Mouse (Mus musculus) layer of hippocampus, adult 9-11 months (tissue): ENCODE measurements around the gene I830077J02Rik.

Experiments used
- DNase-seq: peaks from one replicate; pipeline ENCODE4 v3.0.0; 2022

Gene I830077J02Rik

DNA sequence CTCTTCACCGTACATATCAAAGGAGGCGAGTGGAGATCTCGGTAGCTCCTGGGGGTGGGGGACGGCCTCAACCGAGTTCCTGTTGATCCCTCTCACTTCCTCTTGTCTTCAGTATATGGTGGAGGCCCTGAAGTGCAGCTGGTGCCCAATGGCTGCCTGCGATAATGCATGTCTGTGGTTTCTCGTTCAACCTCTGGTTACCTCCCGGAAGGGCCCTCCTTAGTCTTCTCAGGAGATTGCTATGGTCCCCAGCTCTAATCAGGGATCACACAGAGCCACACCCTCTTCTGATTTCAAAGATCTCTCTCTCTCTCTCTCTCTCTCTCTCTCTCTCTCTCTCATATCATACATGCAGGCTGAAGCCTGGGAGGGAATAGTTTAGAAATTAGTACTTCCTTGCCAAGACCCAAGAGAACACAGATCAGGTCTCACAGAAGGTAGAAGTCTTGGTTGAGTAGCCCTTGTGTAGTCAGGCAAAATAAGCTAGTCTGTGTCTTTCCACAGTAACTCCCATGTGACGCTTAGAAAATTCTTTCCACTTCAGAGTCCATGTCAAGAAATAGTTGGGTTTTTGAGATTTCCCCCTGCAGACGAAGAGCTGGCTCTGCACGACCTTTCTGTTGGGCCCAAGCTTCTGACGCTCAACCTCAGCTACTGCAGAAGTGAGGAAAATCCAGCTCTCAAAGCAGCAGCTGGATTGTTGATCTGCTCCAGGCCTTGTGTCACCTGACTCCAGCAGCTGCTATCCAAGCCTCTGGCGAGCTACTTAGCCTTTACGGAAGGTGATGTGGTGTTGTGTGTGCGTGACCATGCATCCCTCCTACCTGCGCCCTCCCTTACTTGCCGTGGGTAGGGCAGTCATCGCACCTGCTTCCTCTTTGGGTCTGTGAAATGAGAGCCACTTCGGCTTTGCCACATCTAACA is 39.6 kb downstream of the I830077J02Rik start:
- no peak for DNase-seq

DNA sequence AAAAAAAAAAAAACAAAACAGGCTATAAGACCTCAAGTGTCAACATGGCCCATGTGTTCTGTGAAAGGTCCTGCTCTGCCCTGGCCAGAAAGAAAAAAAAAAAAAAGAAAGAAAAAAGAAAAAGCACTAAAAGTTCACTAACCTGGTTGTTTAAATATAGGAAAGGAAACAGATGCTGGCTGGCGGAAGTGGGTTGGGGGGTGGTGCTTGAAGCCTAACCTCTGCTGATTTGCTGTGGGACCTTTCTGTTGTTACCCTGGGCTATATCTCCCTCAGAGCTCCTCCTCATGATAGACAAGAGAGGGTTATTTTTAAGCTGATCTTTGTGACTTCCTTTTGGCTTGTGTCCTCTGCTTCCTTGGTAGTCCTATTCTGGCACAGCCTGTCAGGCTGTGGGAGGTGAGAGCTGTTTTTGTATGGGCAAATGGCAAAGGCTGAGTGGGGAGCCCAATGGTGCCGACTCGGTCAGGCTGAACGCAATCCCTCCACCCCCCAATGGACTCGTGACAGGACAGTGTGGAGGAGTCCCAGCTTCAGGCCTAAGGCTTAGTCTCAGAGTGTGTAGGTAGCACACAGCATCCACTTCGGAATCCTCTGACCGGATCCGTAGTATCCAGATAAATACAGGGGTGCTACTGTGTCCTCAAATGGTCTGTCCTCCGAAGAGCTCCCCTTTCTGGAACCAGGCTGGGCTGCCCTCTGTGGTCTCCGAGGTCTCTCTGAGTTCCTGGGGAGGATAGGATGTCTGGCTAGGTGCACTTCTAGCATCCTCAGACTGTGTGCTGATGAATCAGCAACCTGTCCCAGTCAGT is 40.5 kb downstream of the I830077J02Rik start:
- peak; percentile 78 for DNase-seq

DNA sequence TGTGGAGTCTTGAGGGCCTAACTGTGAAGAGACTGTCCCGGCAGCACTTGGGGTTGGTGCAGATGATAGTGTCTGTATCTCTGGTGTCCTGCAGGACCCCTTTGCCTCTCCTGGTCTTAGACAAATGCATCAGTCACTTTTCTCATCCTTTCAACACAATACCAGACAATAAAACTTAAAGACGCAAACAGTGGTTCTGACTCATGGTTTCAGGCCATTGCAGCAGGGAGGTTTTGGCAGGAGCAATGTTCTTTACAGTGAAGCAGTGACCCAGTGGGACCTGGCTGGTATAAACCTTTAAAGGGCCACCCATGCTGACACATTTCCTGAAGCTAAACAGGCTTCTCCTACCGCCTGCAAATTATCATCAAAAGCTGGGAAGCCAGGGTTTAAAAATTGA is 41.3 kb downstream of the I830077J02Rik start:
- DNase-seq, result no peak

DNA sequence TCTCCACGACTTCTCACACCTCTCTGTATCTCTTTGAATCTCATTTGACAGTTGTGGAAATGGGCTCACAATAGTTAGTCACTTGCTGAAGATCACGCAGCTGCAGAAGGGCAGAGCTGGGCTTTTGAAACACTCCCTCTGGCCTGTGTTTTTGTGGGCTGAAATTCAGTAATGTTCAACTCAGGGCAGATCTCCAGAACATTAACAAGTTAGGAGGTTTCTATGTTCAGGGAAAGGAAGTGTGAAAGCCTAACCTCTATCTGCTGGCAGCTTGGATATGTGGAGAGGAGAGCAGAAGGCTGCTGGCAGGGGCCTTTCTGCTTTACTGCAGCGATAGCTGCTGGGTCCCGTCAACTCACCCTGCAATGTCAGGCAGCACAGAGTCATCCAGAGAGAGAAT is 42.2 kb downstream of the I830077J02Rik start:
- DNase-seq, result no peak

DNA sequence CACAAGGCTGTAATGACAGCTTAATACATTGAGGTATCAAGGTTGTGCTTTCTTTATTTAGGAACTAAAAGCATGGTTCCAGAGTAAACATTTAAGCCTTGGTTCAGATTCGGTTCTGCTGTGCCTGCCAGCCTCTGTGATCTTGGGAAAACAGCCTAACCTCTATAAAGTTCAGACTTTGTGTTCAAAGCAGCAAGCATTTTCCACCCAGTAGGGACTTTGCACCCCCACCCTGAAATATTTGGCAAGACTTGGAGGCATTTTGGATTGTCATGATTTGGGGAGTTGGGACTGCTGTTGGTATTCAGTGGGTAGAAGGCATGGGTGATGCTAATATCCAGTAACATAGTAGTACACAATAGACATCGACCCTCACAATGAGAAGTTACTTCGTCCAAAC is 43.5 kb downstream of the I830077J02Rik start:
- no peak for DNase-seq

DNA sequence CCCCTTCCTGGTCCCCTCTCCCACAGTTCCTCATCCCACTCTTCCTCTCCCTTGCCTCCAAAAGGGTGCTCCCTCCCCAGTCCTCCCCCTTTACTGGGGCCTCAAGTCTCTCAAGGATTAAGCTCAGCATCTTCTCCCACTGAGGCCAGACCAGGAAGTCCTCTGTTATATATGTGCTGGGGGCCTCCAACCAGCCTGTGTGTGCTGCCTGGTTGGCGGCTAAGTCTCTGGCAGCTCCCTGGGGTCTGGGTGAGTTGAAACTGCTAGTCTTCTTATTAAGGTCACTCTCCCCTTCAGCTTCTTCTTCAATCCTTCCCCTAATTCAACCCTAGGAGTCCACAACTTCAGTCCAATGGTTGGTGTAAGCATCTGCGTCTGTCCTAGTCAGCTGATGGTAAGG is 49.4 kb downstream of the I830077J02Rik start:
- DNase-seq, result no peak

DNA sequence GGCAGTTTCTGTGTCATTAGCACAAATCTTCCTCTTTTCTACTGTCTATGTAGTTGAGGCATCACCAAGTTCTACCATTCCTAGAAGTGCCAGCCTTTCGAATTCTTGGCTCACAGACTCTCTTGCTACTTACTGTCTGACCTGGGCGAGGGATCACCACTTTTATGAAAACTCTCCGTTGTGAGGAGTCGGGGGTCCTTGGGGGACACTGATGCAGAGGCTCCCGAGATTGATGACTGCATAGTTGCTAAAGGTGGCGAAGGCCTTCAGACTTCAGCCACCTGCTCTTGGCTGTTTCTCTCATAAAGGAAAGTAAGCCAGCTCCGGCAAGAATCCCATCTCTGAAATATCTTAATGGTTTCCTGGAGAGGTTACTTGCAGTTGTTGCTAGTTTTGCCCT is 50.4 kb downstream of the I830077J02Rik start:
- DNase-seq, result no peak

DNA sequence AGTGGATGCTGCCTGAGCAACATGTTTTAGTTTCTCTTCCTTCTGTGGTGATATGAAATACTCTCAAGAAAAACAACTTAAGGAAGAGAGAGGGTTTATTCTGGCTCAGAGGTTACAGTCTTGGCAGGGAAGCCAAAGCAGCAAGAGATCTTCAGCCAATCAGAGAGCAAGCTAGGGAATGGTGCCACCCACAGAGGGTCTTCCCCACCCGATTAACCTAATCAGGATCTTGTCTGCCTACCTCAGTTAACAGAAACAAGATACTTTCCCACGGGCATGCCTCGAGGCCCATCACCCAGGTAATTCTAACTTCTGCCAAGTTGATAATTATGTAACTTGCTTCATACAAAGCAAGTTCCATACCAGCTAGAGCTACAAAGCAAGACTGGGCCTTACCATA is 52.0 kb downstream of the I830077J02Rik start:
- no peak for DNase-seq

DNA sequence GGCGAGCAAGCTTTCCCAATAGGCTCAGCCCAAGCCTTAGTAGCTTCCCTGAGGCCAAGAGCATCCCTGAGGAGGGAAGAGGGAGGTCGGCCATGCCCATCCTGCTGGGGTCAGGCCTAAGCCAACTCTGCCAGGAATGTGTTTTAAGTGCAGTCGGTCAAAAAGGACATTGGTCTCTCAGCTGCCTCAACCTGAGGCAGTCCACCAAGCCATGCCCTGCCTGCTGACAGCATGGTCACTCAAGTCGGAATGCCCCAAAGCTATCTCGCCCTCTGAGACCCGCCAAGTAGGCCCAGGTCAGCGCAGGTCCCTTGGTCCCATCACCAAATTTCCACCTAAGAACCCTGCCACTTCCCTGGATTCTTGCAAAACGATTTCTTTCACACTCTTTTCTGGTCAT is 53.7 kb downstream of the I830077J02Rik start:
- no peak for DNase-seq

DNA sequence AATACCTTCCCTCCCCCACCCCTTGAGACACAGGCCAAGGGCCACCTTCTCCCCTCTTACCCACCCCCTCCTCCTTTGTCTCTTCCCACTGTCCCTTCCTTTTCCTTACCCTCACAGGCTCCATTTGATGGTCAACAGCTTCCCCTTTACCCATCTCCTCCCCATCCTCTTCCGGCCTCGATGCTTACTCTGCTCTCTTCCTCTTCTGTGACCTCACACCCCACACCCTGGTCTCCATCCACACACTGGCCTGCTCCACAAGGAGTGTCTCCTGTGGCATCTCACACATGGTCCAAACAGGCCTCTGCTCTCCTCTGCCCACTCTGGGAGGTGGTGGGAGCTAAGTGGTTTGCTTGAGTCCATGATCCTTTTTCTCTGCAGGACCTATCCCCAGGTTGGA is 54.5 kb downstream of the I830077J02Rik start:
- DNase-seq, result no peak

DNA sequence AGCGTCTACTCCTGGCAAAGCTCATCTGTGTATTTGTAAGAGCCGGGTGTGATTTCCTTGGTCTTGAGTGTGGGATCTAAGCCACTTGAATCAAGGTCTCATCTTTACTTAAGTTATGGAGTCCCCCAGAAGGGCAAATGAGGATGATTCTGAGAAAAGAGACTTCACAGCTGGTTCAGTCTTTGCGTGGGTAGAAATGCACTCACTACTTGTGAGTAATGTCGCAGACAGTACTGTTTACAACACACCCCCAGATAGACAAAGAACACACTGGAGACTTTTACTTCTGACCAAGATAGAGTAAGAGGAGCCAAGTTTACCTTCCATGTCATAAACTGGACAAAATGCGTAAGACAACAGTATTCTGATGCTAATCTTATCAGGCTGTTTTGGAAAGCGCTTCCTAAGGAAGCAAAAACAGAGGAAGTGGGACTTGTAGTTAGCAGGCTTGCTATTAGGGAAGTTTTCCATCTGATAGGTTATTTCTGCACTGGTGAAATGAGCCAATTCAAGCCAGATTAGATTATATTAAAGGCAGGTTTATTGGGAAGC is 55.1 kb downstream of the I830077J02Rik start:
- DNase-seq, result no peak

DNA sequence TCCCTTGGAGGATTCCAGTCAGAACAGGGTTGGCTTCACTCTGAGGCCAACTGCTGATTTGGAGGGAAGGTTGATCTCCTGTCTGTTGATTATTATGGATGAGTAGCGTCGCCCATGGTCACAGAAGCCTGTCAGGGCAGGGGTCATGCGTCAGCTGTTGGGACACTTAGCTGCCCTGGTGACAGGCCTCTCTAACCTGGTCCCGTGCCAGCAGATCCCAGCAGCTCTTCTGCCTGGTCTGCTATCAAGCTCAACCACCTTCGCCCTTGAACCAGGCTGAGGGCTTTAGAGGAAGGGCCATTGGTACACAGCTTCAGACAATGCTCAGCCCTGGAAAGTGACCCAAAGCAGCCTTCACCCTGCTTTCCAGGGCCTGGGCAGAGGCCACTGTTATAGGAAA is 56.4 kb downstream of the I830077J02Rik start:
- no peak for DNase-seq
